Mouse (Mus musculus) inflammation-experienced regulatory T-cells, adult 6 months (primary cell): ENCODE data around the gene Tmem37. TPM values are rescaled to one million over a fixed set of nuclear protein-coding genes. Genes with fewer than 3 reads are reported as not detected.

ENCODE experiments used
- polyA plus RNA-seq, 3 experiments: library from polyadenylated mRNA; unstranded; fragments of 100-300 nt; shearing (Covaris generic); gene quantifications; one replicate each; pipeline ENCODE4 v1.2.1; 2017

Tmem37 gene
- polyA plus RNA-seq, 3 experiments from 2014 or later, result 0.86 to 4.5 (median 0.91) TPM

Other genes starting within 250 kb of the Tmem37 start
- 10 to 100 TPM in 1 of 3 experiments, 1 to 10 TPM in 2; 3.8 to 13.3 (median 6.7) TPM for gene Ptpn4, start 236.5 kb downstream of the Tmem37 start, polyA plus RNA-seq
- gene Tmem177, start 160.9 kb downstream of the Tmem37 start, polyA plus RNA-seq, result 1 to 10 TPM; 6.6 to 8.1 (median 6.7) TPM
- gene Cfap221, start 76.8 kb downstream of the Tmem37 start, polyA plus RNA-seq, result not detected
- not detected for gene Sctr, start 67.2 kb downstream of the Tmem37 start, polyA plus RNA-seq
- gene Dbi, start 47.0 kb upstream of the Tmem37 start, polyA plus RNA-seq, result 100 to 1,000 TPM; 144 to 324 (median 146) TPM
- gene 3110009E18Rik, start 47.1 kb upstream of the Tmem37 start, polyA plus RNA-seq, result 10 to 100 TPM; 23.2 to 27.8 (median 23.7) TPM
- gene Steap3, start 198.6 kb upstream of the Tmem37 start, polyA plus RNA-seq, result 1 to 10 TPM in 1 of 3 experiments, not detected in 2; 1.5 TPM